In the genomic region with DNA sequence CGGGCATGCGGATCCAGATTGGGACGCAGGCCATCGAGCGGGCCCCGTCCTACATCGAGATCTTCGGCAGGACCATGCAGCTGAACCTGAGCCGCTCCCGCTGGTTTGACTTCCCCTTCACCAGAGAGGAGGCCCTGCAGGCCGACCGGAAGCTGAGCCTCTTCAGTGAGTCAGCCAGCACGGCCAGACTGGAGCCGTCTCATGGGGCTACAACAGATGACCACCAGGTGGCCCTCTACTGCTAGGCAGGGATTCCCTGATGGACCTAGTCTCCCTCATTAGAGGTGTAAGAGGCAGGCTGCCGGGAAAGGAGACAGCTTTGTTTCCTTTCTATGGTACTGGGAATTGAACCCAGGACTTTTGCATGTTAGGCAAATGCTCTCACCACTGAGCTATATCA, we compare ENCODE assay signal across 9 mouse cellular contexts.
DNase-seq lines count a peak whose midpoint lies in the region; ATAC-seq and TF ChIP-seq lines count a peak whose summit lies in the region.
"Had no signal": no experiment of that assay in that cellular context is flagged by ENCODE, and none has a peak within 500 bp of the region (broad histone marks: within the 10 kb centered on the region; RNA-seq: fewer than 3 reads in every experiment).

No protein-coding gene starts in this region.

- H3K9me3 ChIP-seq in ES-Bruce4 (replicated peaks; ENCODE audit: control insufficient read depth, insufficient read depth, low read length, poor library complexity, severe bottlenecking), result no peaks in the 10 kb centered on the region
- no peaks in the 10 kb centered on the region for H3K9me3 ChIP-seq in embryonic facial prominence, embryonic 11.5 days (replicated peaks; ENCODE audit: control insufficient read depth, low read length)
- H3K9me3 ChIP-seq in heart, embryonic 16.5 days (replicated peaks; ENCODE audit: control insufficient read depth, low read length), result no peaks in the 10 kb centered on the region
- no peaks in the 10 kb centered on the region for H3K9me3 ChIP-seq in lung, embryonic 14.5 days (ENCODE audit: low read depth, low read length)

- 0 out of 2 replicates have a peak, but pooled peaks have one; percentile 18 for ATAC-seq in embryonic facial prominence, embryonic 11.5 days (replicated peaks; ENCODE audit: insufficient number of reproducible peaks, low FRiP score, low TSS enrichment, low read depth)
- ATAC-seq in heart, embryonic 16.5 days (replicated peaks; ENCODE audit: extremely low read depth, insufficient read depth, low FRiP score), result peak; percentile 58; the same call in 1 of the 2 replicates
- peak; percentile 69; the same call in 1 of the 2 replicates for ATAC-seq in lung, embryonic 14.5 days (ENCODE audit: insufficient read depth)

- H3K27ac ChIP-seq in ES-Bruce4 (ENCODE audit: insufficient read depth, low read length), result no peak overlapping the region
- no peak overlapping the region for H3K27ac ChIP-seq in embryonic facial prominence, embryonic 11.5 days (replicated peaks; ENCODE audit: low read depth, low read length)
- H3K27ac ChIP-seq in heart, embryonic 16.5 days (ENCODE audit: low read length), result no peak overlapping the region
- peak overlapping the region; percentile 90 for H3K27ac ChIP-seq in layer of hippocampus, adult 2 months
- no peak overlapping the region for H3K27ac ChIP-seq in lung, embryonic 14.5 days (ENCODE audit: low read depth)
- H3K27ac ChIP-seq: macrophage had no signal

- H3K4me2 ChIP-seq in embryonic facial prominence, embryonic 11.5 days (ENCODE audit: low read depth, low read length), result no peak overlapping the region
- no peak overlapping the region for H3K4me2 ChIP-seq in heart, embryonic 16.5 days (ENCODE audit: low read depth, low read length)
- no peak overlapping the region for H3K4me2 ChIP-seq in lung, embryonic 14.5 days

- no peak for TF ChIP-seq POLR2A in ES-Bruce4 (IDR thresholded peaks at IDR 0.05; ENCODE audit: insufficient read depth, low read length)

- H3K27me3 ChIP-seq in ES-Bruce4 (ENCODE audit: control insufficient read depth, insufficient read depth, low read length, poor library complexity, severe bottlenecking), result no peaks in the 10 kb centered on the region
- H3K27me3 ChIP-seq in embryonic facial prominence, embryonic 11.5 days (ENCODE audit: control insufficient read depth, insufficient read depth, low read length), result no peaks in the 10 kb centered on the region
- no peaks in the 10 kb centered on the region for H3K27me3 ChIP-seq in heart, embryonic 16.5 days (ENCODE audit: control insufficient read depth, insufficient read depth, low read length)
- no peaks in the 10 kb centered on the region for H3K27me3 ChIP-seq in lung, embryonic 14.5 days (ENCODE audit: insufficient read depth, low read length)

- peak; percentile 79 for TF ChIP-seq CTCF in ES-Bruce4 (IDR thresholded peaks at IDR 0.05; ENCODE audit: low read depth, low read length)
- peak; percentile 85 for TF ChIP-seq CTCF in layer of hippocampus, adult 2 months (conservative IDR thresholded peaks at IDR 0.05)
- TF ChIP-seq CTCF in lung, embryonic 14.5 days (IDR thresholded peaks at IDR 0.05; ENCODE audit: low read depth), result peak; percentile 82

- peak; percentile 91 for DNase-seq in adrenal gland, postnatal 14 days
- DNase-seq in embryonic facial prominence, embryonic 11.5 days (ENCODE audit: low spot score), result peak; percentile 72
- peak; percentile 63 to 66 for DNase-seq in layer of hippocampus, adult 2 months (ENCODE audit: low spot score in 2 of 2)
- peak; percentile 89 for DNase-seq in lung, embryonic 14.5 days
- peak; percentile 77 to 83 for DNase-seq in right cerebral cortex, adult 2 months (ENCODE audit: low spot score in 2 of 2)
- peak; percentile 49 to 73 for DNase-seq in urinary bladder, postnatal 36 days (ENCODE audit: low spot score in 2 of 2)

- no peak for TF ChIP-seq EP300 in ES-Bruce4 (IDR thresholded peaks at IDR 0.05; ENCODE audit: insufficient read depth, low read depth, low read length)

- no peak overlapping the region for H3K4me3 ChIP-seq in ES-Bruce4 (ENCODE audit: low read depth, low read length)
- H3K4me3 ChIP-seq in embryonic facial prominence, embryonic 11.5 days (ENCODE audit: low read depth, low read length), result no peak overlapping the region
- no peak overlapping the region for H3K4me3 ChIP-seq in heart, embryonic 16.5 days (ENCODE audit: low read length)
- no peak overlapping the region for H3K4me3 ChIP-seq in layer of hippocampus, adult 2 months
- no peak overlapping the region for H3K4me3 ChIP-seq in lung, embryonic 14.5 days (ENCODE audit: low read depth, low read length)

- no peak overlapping the region for H3K9ac ChIP-seq in ES-Bruce4 (ENCODE audit: low read depth, poor library complexity, severe bottlenecking)
- no peak overlapping the region for H3K9ac ChIP-seq in embryonic facial prominence, embryonic 11.5 days (replicated peaks; ENCODE audit: low read length)
- H3K9ac ChIP-seq in heart, embryonic 16.5 days (ENCODE audit: low read length), result no peak overlapping the region
- no peak overlapping the region for H3K9ac ChIP-seq in lung, embryonic 14.5 days

- no peaks in the 10 kb centered on the region for H3K4me1 ChIP-seq in ES-Bruce4 (ENCODE audit: control insufficient read depth, insufficient read depth, low read length)
- no peaks in the 10 kb centered on the region for H3K4me1 ChIP-seq in embryonic facial prominence, embryonic 11.5 days (ENCODE audit: control insufficient read depth, insufficient read depth, low read length)
- peaks cover 31% of the 10 kb centered on the region for H3K4me1 ChIP-seq in heart, embryonic 16.5 days (ENCODE audit: control insufficient read depth, insufficient read depth, low read length)
- H3K4me1 ChIP-seq in lung, embryonic 14.5 days (ENCODE audit: insufficient read depth), result no peaks in the 10 kb centered on the region

- peaks cover 73% of the 10 kb centered on the region for H3K36me3 ChIP-seq in ES-Bruce4 (ENCODE audit: control insufficient read depth, insufficient read depth, low read length, poor library complexity, severe bottlenecking)
- peaks cover 25% of the 10 kb centered on the region for H3K36me3 ChIP-seq in embryonic facial prominence, embryonic 11.5 days (replicated peaks; ENCODE audit: control insufficient read depth, insufficient read depth, low read depth, low read length)
- peaks cover 72% of the 10 kb centered on the region for H3K36me3 ChIP-seq in heart, embryonic 16.5 days (ENCODE audit: control insufficient read depth, insufficient read depth)
- H3K36me3 ChIP-seq in lung, embryonic 14.5 days (ENCODE audit: insufficient read depth), result peaks cover 100% of the 10 kb centered on the region

- 55% methylated on average over 15 of the region's 15 CpGs for WGBS in embryonic facial prominence, embryonic 11.5 days
- 43% methylated on average over 15 of the region's 15 CpGs for WGBS in heart, embryonic 16.5 days
- WGBS in lung, embryonic 14.5 days, result 45% methylated on average over 15 of the region's 15 CpGs

Comparison
In these comparisons a context has a peak if more than half of its experiments do, and no peak if none do; other contexts are left out.
1. ATAC-seq: peak in every context shown above with its lines; median percentile 69 in lung, embryonic 14.5 days; 58 in heart, embryonic 16.5 days; 18 in embryonic facial prominence, embryonic 11.5 days.